Mouse (Mus musculus): ENCODE data around the gene Zfp385a. TPM values are rescaled to one million over a fixed set of nuclear protein-coding genes. Genes with fewer than 3 reads are reported as not detected.

Zfp385a gene
- polyA plus RNA-seq, 1 experiment from 2014 or later = 11.8 TPM

- WGBS = 82% methylated on average over 3 of the region's 3 CpGs
- no peak overlapping the region for H3K4me2 ChIP-seq
- H3K4me3 ChIP-seq (ENCODE audit: low read depth, low read length) = no peak overlapping the region
- H3K4me1 ChIP-seq (ENCODE audit: insufficient read depth) = peaks cover 6% of the 10 kb centered on the region; the same call in 1 of the 2 replicates
- no peak for ATAC-seq (ENCODE audit: insufficient read depth)
- no peak overlapping the region for H3K9ac ChIP-seq
- no peak for TF ChIP-seq CTCF (IDR thresholded peaks at IDR 0.05; ENCODE audit: low read depth)
- H3K27ac ChIP-seq (ENCODE audit: low read depth) = no peak overlapping the region
- H3K36me3 ChIP-seq (ENCODE audit: insufficient read depth) = no peaks in the 10 kb centered on the region
- H3K27me3 ChIP-seq (ENCODE audit: insufficient read depth, low read length) = no peaks in the 10 kb centered on the region
- no peak for DNase-seq
- H3K9me3 ChIP-seq (ENCODE audit: low read depth, low read length) = no peaks in the 10 kb centered on the region
Measured at GRCm38 (mm10) chr15:103362950-103363349, 23.1 kb upstream of the Zfp385a start.

- peaks cover 6% of the 10 kb centered on the region; the same call in 1 of the 2 replicates for H3K4me1 ChIP-seq (ENCODE audit: insufficient read depth)
- no peak for TF ChIP-seq CTCF (IDR thresholded peaks at IDR 0.05; ENCODE audit: low read depth)
- no peaks in the 10 kb centered on the region for H3K27me3 ChIP-seq (ENCODE audit: insufficient read depth, low read length)
- WGBS = 82% methylated on average over 6 of the region's 7 CpGs
- no peaks in the 10 kb centered on the region for H3K36me3 ChIP-seq (ENCODE audit: insufficient read depth)
- H3K4me3 ChIP-seq (ENCODE audit: low read depth, low read length) = no peak overlapping the region
- H3K9ac ChIP-seq = no peak overlapping the region
- ATAC-seq (ENCODE audit: insufficient read depth) = no peak
- H3K9me3 ChIP-seq (ENCODE audit: low read depth, low read length) = no peaks in the 10 kb centered on the region
- no peak overlapping the region for H3K4me2 ChIP-seq
- no peak overlapping the region for H3K27ac ChIP-seq (ENCODE audit: low read depth)
- DNase-seq = no peak
Measured at GRCm38 (mm10) chr15:103362333-103362732, 22.4 kb upstream of the Zfp385a start.

- Histone ChIP-seq H3K4me3 (ENCODE audit: low read depth, low read length) (no peak overlapping the region), H3K9ac (no peak overlapping the region), H3K27me3 (ENCODE audit: insufficient read depth, low read length) (no peaks in the 10 kb centered on the region), H3K27ac (ENCODE audit: low read depth) (no peak overlapping the region), H3K4me2 (no peak overlapping the region), H3K4me1 (ENCODE audit: insufficient read depth) (peaks cover 6% of the 10 kb centered on the region; the same call in 1 of the 2 replicates), H3K9me3 (ENCODE audit: low read depth, low read length) (no peaks in the 10 kb centered on the region), H3K36me3 (ENCODE audit: insufficient read depth) (peaks cover 10% of the 10 kb centered on the region)
- DNase-seq (no peak), ATAC-seq (ENCODE audit: insufficient read depth) (no peak)
- 43% methylated on average over 1 of the region's 1 CpGs for WGBS
- TF ChIP-seq CTCF (IDR thresholded peaks at IDR 0.05; ENCODE audit: low read depth) = no peak
Measured at GRCm38 (mm10) chr15:103361269-103361668, 21.4 kb upstream of the Zfp385a start.

- Histone ChIP-seq H3K4me2 (no peak overlapping the region), H3K27me3 (ENCODE audit: insufficient read depth, low read length) (no peaks in the 10 kb centered on the region), H3K4me3 (ENCODE audit: low read depth, low read length) (no peak overlapping the region), H3K36me3 (ENCODE audit: insufficient read depth) (peaks cover 22% of the 10 kb centered on the region), H3K4me1 (ENCODE audit: insufficient read depth) (peaks cover 6% of the 10 kb centered on the region; the same call in 1 of the 2 replicates), H3K9me3 (ENCODE audit: low read depth, low read length) (no peaks in the 10 kb centered on the region), H3K27ac (ENCODE audit: low read depth) (no peak overlapping the region), H3K9ac (no peak overlapping the region)
- no peak for TF ChIP-seq CTCF (IDR thresholded peaks at IDR 0.05; ENCODE audit: low read depth)
- 90% methylated on average over 5 of the region's 5 CpGs for WGBS
- no peak for ATAC-seq (ENCODE audit: insufficient read depth)
- no peak for DNase-seq
Measured at GRCm38 (mm10) chr15:103359869-103360602, 20.1 kb upstream of the Zfp385a start.

GRCm38 (mm10) chr15:103359122-103359510, 19.2 kb upstream of the Zfp385a start:
- no peak overlapping the region for H3K4me2 ChIP-seq
- no peak overlapping the region for H3K4me3 ChIP-seq (ENCODE audit: low read depth, low read length)
- no peak overlapping the region; the same call in 1 of the 2 replicates for H3K27ac ChIP-seq (ENCODE audit: low read depth)
- DNase-seq (no peak), ATAC-seq (ENCODE audit: insufficient read depth) (no peak)
- no peak for TF ChIP-seq CTCF (IDR thresholded peaks at IDR 0.05; ENCODE audit: low read depth)
- H3K4me1 ChIP-seq (ENCODE audit: insufficient read depth) = peaks cover 1% of the 10 kb centered on the region; the same call in 1 of the 2 replicates
- peaks cover 31% of the 10 kb centered on the region for H3K36me3 ChIP-seq (ENCODE audit: insufficient read depth)
- H3K9ac ChIP-seq = no peak overlapping the region
- no peaks in the 10 kb centered on the region for H3K9me3 ChIP-seq (ENCODE audit: low read depth, low read length)
- 47% methylated on average over 1 of the region's 1 CpGs for WGBS
- H3K27me3 ChIP-seq (ENCODE audit: insufficient read depth, low read length) = no peaks in the 10 kb centered on the region

GRCm38 (mm10) chr15:103358278-103359121, 18.6 kb upstream of the Zfp385a start:
- Histone ChIP-seq H3K9me3 (ENCODE audit: low read depth, low read length) (no peaks in the 10 kb centered on the region), H3K4me2 (no peak overlapping the region), H3K36me3 (ENCODE audit: insufficient read depth) (peaks cover 37% of the 10 kb centered on the region), H3K9ac (no peak overlapping the region), H3K4me3 (ENCODE audit: low read depth, low read length) (no peak overlapping the region), H3K4me1 (ENCODE audit: insufficient read depth) (no peaks in the 10 kb centered on the region; the same call in 1 of the 2 replicates), H3K27ac (ENCODE audit: low read depth) (0 out of 2 replicates have a peak overlapping the region, but pooled peaks have one; percentile 13), H3K27me3 (ENCODE audit: insufficient read depth, low read length) (no peaks in the 10 kb centered on the region)
- TF ChIP-seq CTCF (IDR thresholded peaks at IDR 0.05; ENCODE audit: low read depth) = no peak
- 38% methylated on average over 4 of the region's 4 CpGs for WGBS
- peak; percentile 48; the same call in 1 of the 2 replicates for ATAC-seq (ENCODE audit: insufficient read depth)
- peak; percentile 23 for DNase-seq

- H3K27ac ChIP-seq (ENCODE audit: low read depth) = 0 out of 2 replicates have a peak overlapping the region, but pooled peaks have one; percentile 13
- H3K4me2 ChIP-seq = no peak overlapping the region
- peaks cover 44% of the 10 kb centered on the region for H3K36me3 ChIP-seq (ENCODE audit: insufficient read depth)
- WGBS = 77% methylated on average over 4 of the region's 4 CpGs
- no peak overlapping the region for H3K4me3 ChIP-seq (ENCODE audit: low read depth, low read length)
- no peak for ATAC-seq (ENCODE audit: insufficient read depth)
- no peaks in the 10 kb centered on the region for H3K9me3 ChIP-seq (ENCODE audit: low read depth, low read length)
- no peaks in the 10 kb centered on the region for H3K27me3 ChIP-seq (ENCODE audit: insufficient read depth, low read length)
- no peak for TF ChIP-seq CTCF (IDR thresholded peaks at IDR 0.05; ENCODE audit: low read depth)
- H3K9ac ChIP-seq = no peak overlapping the region
- no peaks in the 10 kb centered on the region; the same call in 1 of the 2 replicates for H3K4me1 ChIP-seq (ENCODE audit: insufficient read depth)
- DNase-seq = no peak
Measured at GRCm38 (mm10) chr15:103357817-103358216, 17.9 kb upstream of the Zfp385a start.

All from lung, embryonic 14.5 days (tissue).